Mouse (Mus musculus) embryo, embryonic 11 days (tissue): ENCODE results near the gene Cdc42ep3.
A peak's percentile ranks its signal among the peaks of the same experiment; 100 is the strongest.

Experiments
- DNase-seq: peaks from one replicate; pipeline ENCODE4 v3.0.0-alpha.2; 2015

The Cdc42ep3 gene

DNA sequence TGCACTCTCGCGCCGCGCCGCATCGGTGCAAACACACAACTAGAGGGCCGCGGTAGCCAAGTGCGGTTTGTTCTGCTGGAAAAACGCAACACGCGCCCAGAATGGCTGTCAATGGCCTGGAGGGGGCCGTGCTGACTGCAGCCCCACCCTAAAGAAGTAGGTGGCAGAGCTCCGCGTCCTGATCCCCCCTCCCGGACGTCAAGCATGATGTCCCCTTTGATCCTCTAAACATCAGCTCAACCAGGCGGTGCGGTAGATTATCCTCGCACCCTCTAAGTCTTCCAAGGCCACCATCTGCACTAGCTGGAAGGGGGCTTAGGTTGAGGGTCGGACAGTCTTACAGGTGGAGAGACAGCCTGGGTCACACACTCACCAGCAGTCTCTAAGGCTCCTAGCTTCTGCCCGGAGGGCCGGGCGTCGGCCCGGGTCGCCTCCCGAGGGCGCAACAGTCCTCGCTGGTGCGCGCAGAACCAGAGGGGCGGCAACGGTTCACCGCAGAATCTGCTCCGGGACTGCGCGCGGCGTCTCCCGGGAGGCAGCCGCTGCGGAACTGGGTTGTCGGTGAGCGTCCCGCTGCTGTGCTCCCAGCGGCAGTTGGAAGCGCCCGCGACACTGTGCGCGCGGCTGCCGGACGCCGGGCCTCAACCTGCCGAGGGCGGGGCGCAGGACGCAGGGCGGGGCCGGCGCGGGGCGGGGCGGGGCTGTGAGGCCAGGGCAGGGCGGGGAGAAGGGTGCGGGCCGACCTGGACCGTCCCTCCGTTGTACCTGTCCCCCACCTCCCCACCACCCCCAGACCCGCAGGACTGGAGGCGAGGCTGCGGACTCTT is at the start of gene Cdc42ep3:
TSS of gene Cdc42ep3 (minus strand) at position 648 of the 827 bp plus-strand sequence.
- peak; percentile 85 for DNase-seq

DNA sequence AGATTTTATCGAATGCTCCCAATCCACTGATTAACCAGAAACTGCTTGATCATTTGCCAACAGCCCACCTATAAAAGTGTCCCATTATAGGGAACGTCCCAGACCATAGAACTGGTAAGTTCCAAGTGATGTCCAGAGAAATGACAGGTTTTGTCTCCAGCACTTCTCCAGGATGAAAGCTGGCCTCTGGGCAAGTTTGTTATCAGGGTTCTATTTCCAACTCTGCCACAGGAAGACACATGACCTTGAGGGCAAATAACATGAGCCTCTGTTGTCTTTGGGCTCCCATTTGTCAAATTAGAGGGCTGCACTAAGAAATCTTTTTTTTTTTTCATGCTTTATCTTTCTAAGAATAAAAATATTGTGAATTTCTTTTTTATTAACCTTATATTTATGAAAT is 45.5 kb upstream of the Cdc42ep3 start:
- DNase-seq: no peak

DNA sequence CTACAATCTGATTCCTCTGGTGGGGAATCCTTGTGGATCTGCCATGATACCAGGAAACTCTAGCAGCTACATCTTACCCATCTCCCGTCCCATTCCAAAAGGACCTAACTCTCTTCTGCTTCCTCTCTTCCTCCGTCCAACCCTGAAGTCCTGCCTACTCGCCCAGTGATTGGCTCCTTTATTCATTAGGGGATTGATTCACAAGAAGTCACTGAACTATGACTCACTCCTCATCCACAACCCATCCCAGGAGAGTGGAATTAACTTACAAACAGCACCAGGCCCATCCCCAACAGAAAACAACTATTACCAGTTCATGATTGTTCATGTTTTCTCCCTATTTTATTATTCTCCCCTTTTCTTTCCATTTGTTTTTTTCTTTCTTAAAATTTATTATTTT is 43.5 kb upstream of the Cdc42ep3 start:
- DNase-seq: no peak

DNA sequence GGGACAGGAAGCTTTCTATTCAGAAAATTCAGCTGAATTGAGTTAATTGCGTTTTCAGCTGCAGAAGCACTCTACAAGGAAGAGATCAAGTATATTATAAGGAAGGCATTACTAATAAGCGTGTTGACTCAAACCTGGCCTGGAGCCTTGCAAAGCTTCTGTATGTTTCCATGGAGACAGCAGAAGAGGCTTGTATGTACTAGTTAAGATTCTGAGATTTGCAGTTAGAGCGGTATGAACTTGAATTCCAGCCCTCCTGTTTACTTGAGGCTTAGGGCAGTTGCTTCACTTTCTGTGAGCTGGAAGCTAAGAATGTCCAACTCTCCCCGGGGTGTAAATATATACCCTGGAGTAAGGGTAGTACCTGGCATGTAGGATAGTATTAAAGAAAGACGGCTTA is 39.9 kb upstream of the Cdc42ep3 start:
- no peak for DNase-seq

DNA sequence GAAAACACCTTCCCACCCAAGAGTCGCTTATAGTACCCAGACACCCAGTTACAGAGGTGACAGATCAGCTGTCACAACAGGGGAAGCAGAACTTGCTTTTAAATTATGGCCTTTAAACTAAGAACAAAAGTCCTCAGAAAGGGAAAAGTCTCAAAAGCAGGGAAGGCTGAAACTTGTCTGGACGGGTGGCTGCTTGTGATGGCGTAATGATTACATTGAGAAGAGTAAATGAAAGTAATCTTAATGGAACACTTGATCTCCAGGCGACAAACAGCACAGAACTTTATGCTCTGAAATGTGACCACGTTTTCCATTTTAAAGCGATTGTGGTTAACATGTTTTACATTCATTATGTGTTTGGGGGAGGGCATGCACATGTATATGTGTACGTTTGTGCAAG is 39.0 kb upstream of the Cdc42ep3 start:
- DNase-seq: no peak

DNA sequence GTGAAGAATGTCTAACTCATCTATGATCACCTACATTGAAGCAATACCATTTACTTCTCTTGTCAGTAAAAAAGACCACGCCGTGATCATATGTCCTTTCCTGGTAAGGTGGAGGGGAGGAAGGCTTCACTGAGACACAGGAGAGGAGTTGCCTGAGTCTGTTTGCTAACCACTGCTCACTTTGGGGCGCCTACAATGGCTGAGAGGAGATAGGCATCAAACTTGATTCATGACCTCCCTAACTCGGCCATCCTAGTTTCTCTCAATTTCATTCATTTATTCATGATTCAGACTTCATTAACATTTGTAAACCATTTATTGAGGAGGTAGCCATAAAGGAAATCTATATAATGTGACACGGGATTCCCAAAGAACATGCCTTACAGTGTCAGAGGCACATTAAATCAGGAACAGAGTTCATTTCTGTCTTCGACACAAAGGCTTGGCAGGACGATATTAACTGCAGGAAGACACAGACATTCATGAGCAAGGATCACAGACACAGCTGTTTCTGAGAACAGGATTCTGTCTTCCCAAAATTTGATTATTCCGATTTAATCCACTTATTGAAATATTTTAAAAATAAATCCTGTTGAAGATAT is 32.7 kb upstream of the Cdc42ep3 start:
- no peak for DNase-seq

DNA sequence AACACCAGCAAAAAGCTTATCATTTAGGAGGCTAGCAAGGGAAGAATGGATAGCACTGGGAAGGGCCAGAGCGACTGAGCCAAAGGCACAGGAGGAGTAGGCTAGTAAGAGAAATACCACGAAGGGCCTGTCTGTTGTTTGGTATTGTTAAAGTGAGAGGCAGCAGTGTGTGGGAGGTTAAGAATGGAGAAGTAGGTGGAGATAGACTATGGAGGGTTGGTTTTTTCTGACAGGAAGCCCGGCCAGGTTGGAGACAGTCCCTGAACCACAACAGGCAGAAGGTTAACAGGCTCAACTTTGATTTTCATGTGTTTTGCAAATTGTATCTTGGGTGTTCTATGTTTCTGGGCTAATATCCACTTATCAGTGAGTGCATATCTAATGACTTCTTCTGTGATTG is 26.6 kb upstream of the Cdc42ep3 start:
- no peak for DNase-seq

DNA sequence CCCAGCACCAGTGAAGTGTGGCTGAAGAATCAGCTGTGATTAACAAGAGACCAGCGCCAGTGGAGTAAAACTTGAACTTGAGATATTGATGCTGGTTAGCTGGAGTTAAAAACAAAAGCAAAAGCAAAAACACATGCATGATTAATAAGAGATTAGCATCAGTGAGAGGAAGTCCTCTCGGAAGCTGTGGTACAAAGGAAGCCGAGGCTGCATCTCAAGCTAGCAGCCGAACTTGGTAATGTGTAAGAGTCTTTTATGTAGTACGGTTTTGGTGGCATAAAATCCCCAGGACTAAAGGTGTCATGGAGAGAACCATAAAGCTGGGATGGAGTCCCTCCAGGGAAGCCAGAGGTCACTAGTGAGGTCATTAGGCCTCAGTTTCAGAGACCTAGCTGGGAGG is 24.3 kb upstream of the Cdc42ep3 start:
- peak; percentile 19 for DNase-seq

DNA sequence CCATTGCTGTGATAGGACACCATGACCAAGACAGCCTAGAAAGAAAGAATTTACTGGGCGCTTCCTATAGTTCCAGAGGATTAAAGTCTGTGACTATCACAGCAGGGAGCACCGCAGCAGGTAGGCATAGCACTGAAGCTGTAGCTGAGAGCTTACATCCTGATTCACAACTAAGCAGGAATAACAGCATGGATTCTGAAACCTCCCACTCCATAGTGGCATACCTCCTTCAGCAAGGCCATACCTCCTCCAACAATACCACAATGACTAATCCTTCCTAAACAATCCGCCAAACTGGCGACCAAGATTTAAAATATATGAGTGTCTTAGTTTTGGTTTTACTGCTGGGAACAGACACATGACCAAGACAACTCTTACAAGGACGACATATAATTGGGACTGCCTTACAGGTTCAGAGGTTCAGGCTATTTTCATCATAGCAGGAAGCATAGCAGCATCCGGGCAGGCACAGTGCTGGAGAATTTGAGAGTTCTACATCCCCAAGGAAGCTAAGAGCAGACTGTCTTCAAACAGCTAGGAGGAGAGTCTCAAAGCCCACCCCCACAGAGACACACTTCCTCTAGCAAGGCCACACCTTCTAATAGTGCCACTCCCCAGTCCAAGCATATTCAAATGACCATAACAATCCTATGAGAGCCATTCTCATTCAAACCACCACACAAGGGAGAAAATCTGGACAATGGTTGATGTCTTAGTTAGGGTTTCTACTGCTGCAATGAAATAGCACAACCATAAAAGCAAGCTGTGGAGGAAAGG is 21.7 kb upstream of the Cdc42ep3 start:
- DNase-seq: no peak

DNA sequence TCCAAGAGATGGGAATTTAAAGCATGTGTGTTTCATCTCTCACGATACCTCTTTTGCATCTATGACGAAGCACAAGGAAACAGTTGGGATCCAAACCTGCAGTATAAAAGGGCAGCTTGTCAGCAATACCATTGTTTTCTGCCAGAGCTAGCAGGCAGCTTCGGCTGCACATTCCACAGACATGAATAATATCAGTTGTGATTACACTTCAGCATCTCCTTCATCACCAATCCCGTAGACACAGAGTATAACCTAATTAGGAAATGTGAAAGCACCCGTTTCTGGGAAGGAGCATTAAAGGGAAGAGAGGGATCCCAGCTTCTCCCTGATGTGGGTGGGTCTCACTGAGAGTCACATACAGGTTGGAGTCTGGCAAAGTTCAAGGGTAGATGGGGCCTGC is 18.1 kb upstream of the Cdc42ep3 start:
- no peak for DNase-seq

DNA sequence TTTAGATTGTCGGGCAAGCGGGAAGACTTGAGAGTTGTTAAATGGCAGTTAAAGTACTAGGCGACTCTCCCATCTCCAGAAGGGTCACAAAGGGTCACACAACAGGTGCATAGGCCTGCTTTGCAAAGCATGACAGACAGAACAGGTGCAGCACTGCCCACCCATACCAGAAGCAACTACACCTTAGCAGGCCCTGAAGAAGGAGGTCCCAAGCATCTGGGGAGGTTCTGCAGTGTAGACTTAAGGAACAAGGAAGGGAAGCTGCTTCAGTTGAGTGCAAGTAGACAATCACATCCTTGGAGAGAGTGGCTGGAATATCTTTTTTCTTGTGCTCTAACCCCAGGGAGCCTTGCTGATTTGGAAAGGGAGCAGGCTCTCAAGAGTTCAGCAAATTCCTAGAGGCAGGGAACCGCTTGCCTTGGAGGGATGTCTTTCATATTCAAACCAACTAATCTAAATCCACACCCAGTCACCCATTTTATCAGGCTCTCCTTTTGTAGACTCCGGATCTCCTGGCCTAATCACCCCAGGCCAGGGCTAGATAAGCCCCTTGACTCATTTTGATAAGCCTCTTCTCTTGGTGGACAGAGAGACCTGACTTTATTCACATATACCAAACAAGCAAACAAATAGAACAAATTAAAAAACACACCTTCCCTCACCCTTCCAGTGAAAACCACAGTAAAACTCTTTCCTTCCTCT is 10.0 kb upstream of the Cdc42ep3 start:
- DNase-seq: no peak

DNA sequence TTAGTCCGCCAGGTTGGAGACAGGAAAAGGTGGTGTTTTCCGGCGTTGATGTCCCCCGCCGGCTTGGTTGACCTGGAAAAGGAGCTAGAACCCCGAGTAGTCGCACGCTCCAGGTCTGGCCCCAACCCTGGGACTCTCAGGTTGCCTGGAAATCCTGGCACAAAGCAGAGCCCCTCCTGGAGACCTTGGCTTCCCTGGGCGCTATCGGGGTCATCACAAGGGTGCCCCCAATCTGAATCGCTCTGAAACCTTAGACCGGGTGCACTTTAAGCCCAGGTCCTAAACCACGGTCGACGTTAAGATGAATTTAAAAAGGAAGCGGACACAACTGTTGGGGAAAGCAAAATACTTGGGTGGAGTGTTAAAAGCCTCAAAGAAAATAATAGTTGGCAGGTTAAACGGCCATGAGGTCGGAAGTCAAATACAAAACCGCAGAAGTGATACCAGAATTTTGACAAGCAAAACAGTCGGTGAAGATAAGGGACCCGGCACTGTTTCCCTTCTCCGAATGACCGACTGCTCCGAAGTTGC is 1.2 kb upstream of the Cdc42ep3 start:
- DNase-seq: peak; percentile 53

DNA sequence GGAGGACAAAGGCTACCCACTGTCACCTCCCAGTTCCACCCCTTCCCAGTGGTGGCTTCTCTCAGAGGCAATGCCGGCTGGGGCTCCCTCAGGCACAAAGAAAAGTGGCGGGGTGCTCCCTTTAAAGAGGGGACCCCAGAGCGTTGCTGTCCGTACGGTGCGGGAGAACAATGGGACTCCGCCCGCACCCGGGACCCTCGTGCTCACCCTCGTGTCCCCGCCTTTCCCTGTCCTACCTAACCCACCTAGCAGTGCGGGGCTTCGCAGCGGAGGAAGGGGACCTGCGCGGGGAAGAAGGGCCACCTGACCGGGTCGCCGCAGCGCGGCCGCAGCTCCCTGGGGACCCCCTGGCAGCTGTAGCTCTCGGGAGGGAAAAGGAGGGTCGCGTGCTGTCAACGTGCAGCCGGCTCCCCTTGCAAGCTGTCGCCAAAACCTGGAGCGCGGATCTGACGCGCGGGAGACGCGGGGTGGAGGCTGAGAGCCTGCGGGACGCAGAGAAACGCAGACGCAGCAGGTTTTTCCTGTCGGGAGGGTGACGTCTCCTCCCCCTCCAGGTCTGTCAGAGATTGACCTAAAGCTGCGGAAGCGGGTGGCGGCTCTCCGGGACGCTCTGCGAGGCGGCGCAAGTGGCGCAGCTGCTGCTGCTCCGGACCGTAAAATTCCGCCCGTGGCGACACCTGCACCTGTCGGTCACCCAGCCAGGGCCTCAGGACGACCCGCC is 540 bp upstream of the Cdc42ep3 start:
- peak; percentile 85 for DNase-seq

DNA sequence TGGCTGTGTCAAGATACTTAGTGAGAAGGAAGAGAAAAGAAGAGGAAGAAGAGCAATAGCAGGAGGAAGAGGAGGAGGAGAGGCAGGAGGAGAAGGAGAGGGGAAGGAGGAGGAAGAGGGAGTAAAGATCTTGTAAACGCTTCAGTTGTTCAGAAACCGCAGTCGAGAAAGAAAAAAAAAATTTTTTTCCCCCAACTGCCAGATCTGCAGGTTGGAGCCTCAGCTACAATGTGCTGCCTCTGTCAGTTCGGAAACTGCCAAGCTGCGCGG is 782 bp downstream of the Cdc42ep3 start:
- no peak for DNase-seq

DNA sequence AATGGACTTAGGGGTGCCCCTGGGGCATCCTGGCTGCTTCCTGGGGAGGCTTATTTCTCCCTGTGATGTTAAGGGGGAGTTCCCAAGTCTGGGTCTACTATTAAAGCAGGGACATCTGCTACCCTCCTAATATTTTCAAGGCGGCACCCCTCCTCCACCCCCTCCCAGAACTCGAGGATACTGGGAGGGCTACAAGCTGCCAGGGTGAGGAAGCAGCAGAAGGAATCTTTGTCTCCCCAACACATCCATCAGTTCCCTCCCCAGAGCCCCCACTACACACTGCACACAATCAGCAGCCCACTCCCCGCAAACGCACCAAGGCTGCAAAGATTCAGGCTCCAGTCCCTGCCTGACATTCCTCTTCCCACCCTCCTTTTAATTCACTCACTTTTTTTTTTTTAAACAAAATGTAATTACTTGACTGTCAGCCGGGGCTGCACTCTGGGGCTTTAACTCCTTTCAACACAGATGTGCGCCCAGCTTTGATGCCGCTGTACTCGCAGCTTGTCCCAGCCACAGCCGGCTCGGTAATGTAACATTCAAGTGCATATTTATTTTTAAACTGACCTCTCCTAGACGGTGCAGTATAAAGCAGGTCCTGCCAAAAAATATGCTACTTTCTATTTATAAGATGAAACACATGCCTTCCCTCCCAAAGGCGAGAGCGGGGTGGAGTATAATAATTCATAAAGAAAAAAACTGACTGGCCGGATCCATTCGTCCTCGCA is 1.3 kb downstream of the Cdc42ep3 start:
- DNase-seq: peak; percentile 61

DNA sequence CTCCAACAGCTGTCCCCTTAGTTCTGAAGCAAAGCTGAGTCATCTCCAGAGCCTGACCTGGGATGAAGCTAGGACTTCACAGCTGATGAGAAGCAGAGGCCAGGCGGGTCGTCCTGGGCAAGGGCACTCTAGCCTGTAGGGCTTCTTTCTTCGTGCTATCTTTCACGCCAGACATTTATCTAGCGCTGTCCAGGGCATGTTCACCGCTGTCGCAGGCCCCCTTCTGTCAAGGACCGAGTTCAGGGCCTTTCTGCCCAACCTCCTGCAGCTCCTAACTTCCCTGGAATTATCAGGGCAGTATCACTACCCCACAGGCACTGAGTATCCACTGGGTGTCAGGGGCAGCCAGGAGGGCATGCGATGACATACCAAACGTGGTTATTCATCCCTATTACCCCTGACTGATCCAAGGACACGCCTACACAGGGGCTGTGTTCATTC is 4.1 kb downstream of the Cdc42ep3 start:
- no peak for DNase-seq

DNA sequence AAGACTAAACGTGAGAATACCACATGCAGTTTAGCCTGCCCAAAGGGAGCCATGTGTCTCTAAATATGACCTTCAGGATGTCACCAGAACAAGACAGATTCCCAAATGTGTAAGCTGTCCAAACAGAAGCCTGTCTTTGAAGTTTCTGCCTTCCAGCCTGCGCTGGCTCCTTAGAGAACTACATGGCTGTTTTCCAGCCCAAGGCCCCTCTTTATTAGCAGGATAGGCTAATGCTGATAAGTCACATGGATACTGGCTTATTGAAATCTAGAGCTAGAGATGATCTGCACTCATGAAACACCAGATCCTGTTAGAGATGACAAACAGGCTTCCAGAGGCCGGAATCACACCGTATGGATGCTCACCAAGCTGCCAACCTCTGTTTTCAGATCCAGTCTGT is 5.5 kb downstream of the Cdc42ep3 start:
- no peak for DNase-seq

DNA sequence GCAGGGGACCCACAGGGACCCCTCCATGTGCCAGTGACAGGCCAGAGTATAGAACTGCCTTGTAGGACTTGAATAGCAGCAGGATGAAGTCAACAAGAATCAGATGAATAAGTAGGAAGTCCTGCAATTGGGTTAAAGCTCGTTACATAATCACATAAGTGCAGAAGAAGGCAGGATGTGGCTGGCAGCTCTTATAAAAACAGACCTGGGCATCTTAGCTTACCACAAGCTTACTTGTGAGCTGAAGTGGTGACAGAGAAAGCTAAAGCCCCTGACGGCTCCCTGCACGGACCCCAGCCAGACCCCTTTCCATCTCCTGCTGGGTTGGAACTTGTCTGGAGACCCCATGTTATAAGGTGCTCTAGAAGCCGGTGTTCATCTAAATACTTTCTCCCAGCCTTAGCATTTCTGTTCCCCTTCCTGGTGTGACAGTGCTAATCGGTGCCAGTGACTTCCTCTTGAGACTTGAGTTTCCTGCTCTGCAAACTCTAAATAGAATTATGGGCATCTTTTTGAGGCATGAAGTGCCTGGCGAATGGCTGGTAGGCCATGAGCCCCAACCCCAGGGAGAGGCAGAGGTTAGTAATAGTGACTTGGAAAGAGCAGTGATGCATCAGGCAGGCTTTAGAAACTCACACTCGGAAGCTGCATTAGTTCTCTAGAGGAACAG is 6.8 kb downstream of the Cdc42ep3 start:
- no peak for DNase-seq

DNA sequence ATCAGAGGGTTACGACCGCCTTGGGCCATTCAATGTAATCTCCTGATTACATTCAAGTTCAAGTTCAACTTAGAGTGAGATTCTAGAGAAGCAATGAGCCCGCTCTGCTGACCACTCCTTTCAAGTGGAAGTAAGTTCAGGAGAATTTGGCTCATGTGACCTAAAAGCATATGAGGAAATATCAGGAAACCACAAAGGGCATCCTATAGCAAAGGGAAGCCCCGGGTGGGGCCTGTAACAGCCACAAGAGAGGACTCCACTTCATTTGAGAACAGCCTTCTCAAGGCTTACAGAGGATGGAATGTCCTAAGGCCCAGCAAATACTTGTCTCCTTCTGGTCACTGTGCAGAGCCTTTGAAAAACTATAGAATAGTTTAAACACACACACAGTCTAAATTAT is 7.6 kb downstream of the Cdc42ep3 start:
- DNase-seq: no peak

DNA sequence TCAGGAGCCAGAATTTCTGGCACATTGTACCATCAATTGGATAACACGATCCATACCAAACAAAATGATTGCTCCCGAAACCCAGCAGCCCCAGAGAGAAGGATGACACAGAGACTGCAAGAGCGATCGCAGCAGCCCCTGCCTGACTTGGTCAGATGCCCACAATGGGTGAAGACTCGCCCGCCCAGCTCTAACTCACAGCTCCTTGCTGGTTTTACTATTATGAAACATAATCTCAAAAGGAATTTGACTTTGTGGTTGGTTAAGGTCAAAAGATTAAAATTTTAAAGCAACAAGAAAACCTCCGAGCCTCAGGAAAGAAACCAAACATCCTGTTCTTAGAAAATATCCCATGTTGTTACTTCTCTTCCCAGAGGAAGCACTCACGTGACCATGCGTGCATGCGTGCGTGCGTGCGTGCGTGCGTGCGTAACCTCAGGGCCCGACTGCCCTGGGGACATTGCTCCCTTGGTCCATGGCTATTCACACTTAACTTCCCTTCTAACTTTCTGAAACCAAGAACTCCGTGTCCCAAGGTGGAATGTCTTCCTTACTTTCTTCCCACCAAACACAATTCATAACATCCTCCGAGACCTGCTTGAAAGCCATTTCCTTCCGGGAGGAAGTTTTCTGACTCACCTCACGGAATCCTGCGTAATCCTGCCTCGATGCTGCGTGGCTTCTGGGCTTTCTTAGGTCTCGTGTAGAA is 9.7 kb downstream of the Cdc42ep3 start:
- DNase-seq: no peak
